Mouse (Mus musculus) small intestine, adult 2 months (tissue): ENCODE measurements around the gene Nnat.
"Not testable (repeated sequence)": the region's sequence is repeated elsewhere in the genome, so short reads cannot be mapped to it uniquely, and the experiment has no call there.

Source experiments
- CTCF ChIP-seq: fragments of 200-500 bp; IDR thresholded peaks from 2 replicates; pipeline ENCODE4 v1.5.1; 2012; ENCODE audit warnings: low read depth, mild to moderate bottlenecking, control low read depth, inconsistent platforms, low read length, moderate library complexity, mixed read lengths; ENCODE audit not compliant: insufficient replicate concordance, insufficient read length; ENCODE audit errors: extremely low read depth
- POLR2A ChIP-seq: fragments of 200-500 bp; IDR thresholded peaks from 2 replicates; pipeline ENCODE4 v1.6.1; 2012; ENCODE audit warnings: low read depth, mild to moderate bottlenecking, control low read depth, inconsistent platforms, low read length, moderate library complexity

- TF ChIP-seq POLR2A, CTCF: not testable (repeated sequence)
Measured at GRCm38 (mm10) chr2:157585351-157585750, 25.5 kb downstream of the Nnat start.
